Mouse (Mus musculus): ENCODE results near the gene Prpsap1.
"Not testable (repeated sequence)": the region's sequence is repeated elsewhere in the genome, so short reads cannot be mapped to it uniquely, and the experiment has no call there.

- TF ChIP-seq GABPA (IDR thresholded peaks at IDR 0.05; ENCODE audit: insufficient replicate concordance, low read depth, low read length); ELF1 (IDR thresholded peaks at IDR 0.05; ENCODE audit: low read depth, low read length); EP300 (IDR thresholded peaks at IDR 0.05; ENCODE audit: low read length); CTCF (conservative IDR thresholded peaks at IDR 0.05 in 1 of 2, IDR thresholded peaks at IDR 0.05 in 1 of 2; ENCODE audit: low read depth in 2 of 2, low read length in 2 of 2); SMC3 (IDR thresholded peaks at IDR 0.05; ENCODE audit: low read depth, low read length); JUND (conservative IDR thresholded peaks at IDR 0.05; ENCODE audit: low read depth, low read length); TBP (conservative IDR thresholded peaks at IDR 0.05; ENCODE audit: low read depth, low read length); ZKSCAN1 (IDR thresholded peaks at IDR 0.05; ENCODE audit: borderline replicate concordance, low read depth, low read length); POLR2AphosphoS2 (IDR thresholded peaks at IDR 0.05; ENCODE audit: low read depth, low read length): not testable (repeated sequence)
These were observed 67.7 kb downstream of the Prpsap1 start for GRCm38 (mm10) chr11:116426328-116426727.

Data from CH12.LX (cell line).